Mouse (Mus musculus) hematopoietic stem cell, adult 5-6 weeks (primary cell): ENCODE data around the gene Brms1. TPM values are rescaled to one million over a fixed set of nuclear protein-coding genes. Genes with fewer than 3 reads are reported as not detected.
A peak's percentile ranks its signal among the peaks of the same experiment; 100 is the strongest.
"Not testable (repeated sequence)": the region's sequence is repeated elsewhere in the genome, so short reads cannot be mapped to it uniquely, and the experiment has no call there.

Source experiments
- ATAC-seq, 2 experiments: fragments of 125-278 bp in 1 of 2; replicated peaks in 1 of 2; 2 replicates each; pipeline ENCODE4 v1.8.0; 2016 to 2017; ENCODE audit warnings: inconsistent platforms in 2 of 2, mild to moderate bottlenecking in 2 of 2, moderate number of reproducible peaks in 2 of 2, low read depth in 1 of 2, moderate TSS enrichment in 1 of 2; ENCODE audit not compliant: low FRiP score in 2 of 2, poor library complexity in 2 of 2, severe bottlenecking in 2 of 2, insufficient read depth in 1 of 2, low TSS enrichment in 1 of 2
- total RNA-seq: library from RNA; stranded (forward); fragments of 172-1452, 232-1000 nt; gene quantifications from 2 replicates; pipeline ENCODE4 v1.2.3, GENCODE M21; 2017

Gene Brms1
- 23.3 and 29.5 TPM in 2 replicates for total RNA-seq

DNA sequence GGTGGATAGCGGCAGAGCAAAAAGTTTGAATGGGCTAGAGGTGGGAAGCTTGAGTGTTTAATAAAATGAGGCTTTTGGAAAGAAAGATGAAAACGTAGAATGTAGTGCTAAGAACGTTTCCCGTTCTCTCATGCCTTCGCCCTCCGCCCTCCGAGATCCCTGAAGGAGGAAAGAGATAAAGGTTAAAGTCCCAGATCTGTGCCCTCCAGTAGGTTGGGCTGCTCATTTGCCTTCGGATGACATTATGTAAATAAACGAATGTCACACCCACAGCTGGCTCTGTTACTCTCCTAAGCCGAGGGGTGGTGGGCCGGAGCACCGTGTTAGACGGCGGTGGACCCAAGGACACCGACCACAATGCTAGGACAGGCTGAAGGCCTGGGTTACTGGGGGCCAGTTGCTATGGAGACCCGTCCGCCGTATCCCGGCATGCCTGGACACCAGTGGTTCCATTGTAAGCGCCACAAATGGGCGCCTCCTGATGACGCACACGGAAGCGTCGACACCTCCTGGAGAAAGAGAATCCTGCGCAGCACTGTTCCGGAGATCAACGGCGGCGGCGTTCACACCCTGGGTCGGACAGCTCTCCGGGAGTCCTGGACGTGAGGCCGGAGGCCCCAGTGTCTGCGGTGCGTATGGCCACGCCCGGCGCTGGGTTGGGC, at the start of gene Brms1:
Gene Brms1, plus strand, starts transcription at position 493 of the 662 bp plus-strand sequence.
- peak; percentile 73 to 89 for ATAC-seq

DNA sequence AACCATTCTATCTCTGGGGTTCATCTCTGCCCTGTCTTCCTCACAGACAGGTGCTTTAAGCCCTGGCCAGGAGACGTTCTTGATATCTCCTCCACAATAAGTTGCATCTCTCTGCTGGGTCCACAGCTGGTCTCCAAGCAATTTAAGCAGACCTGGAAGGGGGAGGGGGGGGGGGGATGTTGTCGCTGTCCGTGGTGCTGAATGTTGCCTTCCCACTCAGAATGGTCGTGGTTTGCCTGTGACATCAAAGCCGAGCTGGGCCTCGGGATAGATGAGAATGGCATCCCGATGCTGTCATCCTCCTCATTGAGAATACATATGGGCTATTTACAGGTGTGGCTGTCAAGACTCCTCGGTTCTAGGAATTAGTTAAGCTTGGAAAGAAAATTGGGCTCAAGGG, 48.8 kb upstream of the Brms1 start:
- no peak for ATAC-seq

DNA sequence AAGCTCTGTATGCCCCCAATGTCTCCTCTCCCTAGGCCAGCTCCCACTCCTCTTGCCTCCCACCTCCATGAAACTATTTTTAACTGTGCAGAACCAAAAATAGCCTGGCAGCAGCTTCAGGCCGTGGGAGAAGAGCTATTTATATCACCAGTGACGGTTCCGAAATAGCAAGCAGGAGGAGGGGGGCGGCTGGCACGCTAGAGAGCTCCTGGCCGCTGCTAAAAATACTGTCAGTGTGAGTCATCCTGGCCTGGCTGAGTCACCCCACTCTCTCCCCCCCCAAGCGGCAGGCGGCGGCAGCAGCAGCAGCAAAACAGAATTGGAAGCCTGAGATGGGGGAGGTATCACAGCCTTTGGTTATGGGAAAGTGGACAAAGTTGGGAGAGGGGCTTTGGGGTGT, 48.2 kb upstream of the Brms1 start:
- peak; percentile 30 to 49; a peak in 3 of 4 replicates for ATAC-seq

DNA sequence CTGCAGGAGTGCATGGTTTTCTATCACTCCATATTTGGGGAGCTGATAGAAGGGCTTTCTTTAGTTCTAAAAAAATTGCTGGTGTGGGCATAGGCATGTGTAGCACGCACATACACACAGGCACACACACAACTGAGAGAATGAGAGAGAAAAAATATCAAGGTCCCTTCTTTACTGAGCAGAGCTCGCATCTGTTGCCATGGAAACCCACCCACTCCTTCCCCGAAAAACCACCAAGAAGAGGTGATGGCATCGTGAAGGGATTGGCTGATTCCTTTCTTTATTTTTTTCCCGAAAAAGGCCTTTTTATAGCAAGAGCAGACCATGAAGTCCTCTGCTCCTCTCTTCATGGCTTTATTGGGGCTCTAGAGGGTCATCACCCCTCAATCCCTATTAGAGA, 47.1 kb upstream of the Brms1 start:
- ATAC-seq: no peak

DNA sequence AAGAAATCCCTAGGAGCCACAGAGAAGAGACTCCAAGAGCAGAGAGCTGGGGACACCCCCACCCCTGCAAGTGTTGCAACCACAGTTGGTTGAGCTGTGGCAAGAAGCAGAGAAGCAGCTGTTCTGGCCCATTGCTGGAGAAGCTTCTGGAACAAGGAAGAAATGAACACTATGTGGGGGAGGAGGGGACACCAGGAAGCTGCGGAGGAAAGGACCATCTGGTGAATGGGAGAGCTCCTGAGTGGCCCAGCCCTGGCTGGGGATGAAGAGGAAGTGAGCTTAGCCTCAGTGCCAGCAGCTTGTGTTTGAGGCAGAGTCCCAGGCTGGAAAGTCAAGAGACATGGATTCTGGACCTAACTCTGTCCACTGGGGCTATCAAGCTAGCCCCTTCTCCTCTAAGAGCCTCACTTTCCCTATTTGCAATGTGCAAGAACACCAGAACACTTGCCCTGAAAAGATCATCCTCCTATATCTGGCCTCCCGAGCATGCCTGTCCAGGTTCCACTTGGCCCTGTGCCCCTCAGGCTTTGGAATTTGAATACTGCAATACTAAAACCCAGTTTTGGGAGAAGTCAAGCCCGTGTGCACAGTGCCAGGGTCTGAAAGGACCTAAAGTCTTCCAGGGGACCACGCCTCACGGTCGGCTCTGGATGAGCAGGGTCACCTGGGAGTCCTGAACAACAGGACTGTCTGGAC, 41.6 kb upstream of the Brms1 start:
- no peak for ATAC-seq

DNA sequence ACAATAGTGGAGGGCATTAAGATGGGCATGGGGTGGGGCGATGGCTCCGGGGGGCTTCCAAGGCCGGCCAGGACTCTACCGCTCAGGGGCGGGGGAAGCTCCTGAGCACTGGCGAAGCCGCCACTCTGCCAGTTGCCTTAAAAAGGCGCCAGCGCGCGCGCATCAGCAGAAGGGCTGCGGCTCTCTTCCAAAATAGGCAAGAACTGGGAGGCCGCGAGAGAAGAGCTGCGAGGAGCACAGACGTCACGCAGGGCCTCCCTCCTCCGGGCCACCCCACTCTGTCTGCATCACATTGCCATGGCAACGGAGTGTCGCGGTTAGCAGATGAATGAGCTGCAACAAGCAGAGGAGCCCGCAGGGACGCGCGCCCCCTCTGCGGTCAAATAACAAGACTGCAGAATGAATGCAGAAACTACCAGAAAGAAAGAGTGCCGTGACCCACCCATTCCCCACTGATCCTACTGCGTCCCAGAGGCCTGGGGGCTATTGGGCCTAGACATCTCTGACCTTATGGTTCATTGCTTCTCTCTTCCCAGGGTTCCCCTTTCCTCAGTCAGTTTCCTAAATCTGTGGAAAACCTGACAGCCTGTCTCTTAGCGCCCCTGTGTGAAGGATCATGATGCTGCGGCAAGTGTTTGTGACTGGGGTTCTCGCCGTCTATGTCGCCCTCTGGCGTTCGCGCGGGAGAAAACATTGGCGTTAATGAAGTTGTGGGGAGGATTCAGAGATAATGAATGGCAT, 39.3 kb upstream of the Brms1 start:
- peak; percentile 71 to 73 for ATAC-seq

DNA sequence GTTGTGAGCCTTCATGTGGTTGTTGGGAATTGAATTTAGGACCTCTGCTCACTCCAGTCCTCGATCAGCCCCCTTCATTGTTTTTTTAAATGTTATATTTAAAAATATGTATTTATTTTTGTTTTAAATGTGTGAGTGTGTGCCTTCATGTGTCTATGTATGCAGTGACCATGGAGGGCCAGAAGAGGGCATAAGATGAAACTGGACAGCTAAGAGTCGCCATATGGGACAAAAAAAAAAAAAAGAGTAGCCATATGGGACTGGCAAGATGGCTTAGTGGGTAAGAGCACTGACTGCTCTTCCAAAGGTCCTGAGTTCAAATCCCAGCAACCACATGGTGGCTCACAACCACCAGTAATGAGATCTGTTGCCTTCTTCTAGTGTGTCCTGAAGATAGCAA, 37.5 kb upstream of the Brms1 start:
- not testable (repeated sequence) for ATAC-seq

DNA sequence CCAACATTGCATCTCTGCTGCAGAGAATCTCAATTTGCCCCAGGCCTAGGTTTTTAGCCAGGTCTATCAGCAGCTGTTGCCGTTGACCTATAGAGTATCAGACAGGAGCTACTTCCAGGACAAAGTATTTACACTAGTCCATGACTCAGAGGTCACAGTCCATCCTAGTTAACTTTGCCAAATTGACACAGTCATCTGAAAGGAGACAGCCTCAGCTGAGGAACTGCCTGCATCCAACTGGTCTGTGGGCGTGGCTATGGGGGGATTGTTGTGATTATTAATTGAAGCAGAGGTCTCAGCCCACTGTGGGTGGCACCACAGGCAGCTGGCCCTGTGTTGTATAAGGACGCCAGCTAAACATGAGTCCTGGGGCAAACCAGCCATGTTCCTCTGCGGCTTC, 36.2 kb upstream of the Brms1 start:
- no peak for ATAC-seq

DNA sequence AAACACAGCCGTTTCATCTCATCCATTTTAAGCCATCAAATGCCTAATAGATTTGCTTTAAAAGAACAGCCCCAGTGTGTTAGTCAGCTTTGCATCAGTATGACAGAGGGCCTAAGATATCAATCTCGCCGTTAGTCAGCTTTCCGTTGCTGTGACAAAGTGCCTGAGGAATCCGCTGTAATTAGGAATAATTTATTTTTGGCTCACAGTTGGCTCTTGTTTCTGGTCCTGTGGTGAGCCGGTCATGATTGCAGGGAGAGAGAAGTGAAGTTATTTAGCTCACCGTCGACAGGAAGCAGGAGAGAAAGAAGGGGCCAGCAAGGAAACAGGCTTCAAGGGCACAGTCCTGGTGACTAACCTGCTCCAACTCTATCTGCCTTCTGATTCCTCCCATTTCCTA, 28.0 kb upstream of the Brms1 start:
- ATAC-seq: no peak

DNA sequence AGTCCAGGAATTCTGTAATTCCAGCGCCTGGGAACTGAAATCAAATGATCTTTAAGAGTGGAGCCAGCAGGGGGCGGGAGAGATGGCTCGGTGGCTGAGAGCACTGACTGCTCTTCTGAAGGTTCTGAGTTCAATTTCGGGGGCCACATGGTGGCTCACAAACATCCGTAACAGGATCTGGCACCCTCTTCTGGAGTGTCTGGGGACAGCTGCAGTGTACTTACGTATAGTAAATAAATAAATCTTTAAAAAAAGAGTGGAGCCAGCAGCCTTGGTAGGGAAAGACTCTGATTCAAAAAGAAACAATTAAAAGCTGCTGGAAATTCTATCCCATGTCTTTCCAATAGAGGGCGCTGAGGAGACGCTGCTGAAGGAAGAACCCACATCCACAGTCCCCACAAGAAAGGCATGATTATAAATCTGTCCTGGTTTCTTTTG, 26.2 kb upstream of the Brms1 start:
- ATAC-seq: 0 out of 4 replicates have a peak, but pooled peaks of 1 of the 2 experiments have one; percentile 49

DNA sequence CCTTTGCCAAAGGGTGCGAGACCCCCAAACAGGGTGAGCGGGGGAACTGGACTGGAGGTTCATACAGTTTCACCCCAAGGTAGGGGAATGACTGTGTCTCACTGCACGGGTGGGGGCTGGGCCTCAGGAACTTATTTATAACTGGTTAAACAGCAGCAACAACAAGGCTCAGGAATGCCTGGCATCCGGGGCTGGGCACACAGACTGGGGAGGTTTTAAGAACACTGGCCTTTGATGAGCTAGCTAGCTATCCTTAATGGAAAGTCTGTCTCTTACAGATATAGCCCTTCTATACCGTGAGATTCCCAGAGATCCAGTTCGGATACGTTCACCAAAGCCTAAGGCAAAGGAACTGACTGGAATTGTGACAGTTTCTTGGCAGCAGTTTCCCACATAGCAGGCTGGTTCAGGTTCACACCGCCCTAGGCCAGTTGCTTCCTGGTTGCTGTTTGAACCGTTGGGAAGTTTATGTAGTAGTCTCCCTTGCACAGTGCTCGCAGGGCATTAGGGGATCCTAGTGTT, 24.9 kb upstream of the Brms1 start:
- ATAC-seq: no peak

DNA sequence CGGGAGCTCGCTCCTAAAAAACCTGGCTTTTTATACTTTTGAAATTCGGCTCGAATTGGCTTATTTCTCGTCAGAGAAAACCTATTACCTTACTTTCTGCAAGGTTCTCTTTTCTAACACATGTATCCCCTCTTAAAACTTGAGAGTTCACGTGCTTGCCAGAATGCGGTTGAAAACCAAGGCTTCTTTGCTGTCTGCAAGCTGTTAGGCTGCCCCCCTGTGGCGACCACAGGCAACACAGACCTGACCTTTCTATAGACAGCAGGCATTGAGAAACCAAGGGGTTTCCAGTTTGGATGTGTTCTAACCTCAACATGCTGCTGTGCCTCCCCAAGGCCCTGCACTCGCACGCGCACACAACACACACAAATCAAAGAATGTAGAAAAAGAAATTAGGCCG, 24.4 kb upstream of the Brms1 start:
- ATAC-seq: peak; percentile 68 to 76

DNA sequence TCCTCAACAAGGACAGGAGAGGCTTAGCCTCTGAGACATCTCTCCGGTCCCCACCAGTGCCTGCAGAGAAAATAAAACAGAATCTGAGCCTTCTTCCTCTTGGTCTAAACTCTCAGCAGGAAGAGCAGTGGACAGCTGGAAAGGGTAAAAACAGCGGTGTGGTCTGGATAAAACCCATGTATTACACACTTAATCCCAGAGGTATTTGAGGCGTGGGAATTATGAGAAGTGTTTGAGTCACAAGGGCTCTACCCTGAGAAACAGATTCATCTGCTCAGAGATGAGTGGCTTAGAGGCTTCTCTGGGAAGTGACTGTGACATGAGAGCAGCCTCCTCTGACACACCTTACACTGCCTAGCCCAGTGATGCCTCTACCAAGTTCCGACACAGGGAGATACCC, 23.5 kb upstream of the Brms1 start:
- ATAC-seq: no peak

DNA sequence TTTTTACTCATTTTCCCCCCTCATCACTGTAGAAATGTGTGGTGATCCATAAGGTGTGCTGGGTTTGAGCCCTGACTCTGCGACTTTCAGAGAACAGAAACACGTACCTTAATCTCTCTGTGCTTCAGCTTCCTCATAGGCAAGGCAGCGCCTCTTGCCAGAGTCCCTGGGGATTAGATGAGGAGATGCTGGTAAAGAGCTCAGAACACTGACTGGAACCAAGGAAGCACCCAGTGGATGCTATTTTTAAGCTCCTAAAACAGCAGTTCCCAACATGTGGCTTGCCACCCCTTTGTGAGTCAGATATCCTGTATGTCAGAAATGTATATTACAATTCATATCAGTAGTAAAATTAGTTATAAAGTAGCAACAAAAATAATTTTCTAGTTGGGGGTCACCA, 23.0 kb upstream of the Brms1 start:
- ATAC-seq: no peak

DNA sequence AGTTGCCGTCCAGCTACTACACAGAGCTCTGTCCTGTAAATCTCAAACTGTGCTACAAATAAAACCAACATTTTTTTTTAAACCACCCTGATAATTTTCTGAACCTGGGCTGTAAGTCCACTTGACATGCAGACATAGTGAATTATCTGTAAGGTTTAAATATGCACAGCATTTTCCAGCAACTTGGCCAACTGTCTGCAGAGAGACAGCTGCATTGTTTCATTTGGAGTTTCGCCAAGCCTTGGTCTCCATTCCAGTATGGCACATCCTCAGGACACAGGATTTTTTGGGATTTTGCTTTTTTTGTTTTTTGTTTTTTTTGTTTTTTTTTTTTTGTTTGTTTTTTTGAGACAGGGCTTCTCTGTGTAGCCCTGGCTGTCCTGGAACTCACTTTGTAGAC, 19.7 kb upstream of the Brms1 start:
- no peak for ATAC-seq

DNA sequence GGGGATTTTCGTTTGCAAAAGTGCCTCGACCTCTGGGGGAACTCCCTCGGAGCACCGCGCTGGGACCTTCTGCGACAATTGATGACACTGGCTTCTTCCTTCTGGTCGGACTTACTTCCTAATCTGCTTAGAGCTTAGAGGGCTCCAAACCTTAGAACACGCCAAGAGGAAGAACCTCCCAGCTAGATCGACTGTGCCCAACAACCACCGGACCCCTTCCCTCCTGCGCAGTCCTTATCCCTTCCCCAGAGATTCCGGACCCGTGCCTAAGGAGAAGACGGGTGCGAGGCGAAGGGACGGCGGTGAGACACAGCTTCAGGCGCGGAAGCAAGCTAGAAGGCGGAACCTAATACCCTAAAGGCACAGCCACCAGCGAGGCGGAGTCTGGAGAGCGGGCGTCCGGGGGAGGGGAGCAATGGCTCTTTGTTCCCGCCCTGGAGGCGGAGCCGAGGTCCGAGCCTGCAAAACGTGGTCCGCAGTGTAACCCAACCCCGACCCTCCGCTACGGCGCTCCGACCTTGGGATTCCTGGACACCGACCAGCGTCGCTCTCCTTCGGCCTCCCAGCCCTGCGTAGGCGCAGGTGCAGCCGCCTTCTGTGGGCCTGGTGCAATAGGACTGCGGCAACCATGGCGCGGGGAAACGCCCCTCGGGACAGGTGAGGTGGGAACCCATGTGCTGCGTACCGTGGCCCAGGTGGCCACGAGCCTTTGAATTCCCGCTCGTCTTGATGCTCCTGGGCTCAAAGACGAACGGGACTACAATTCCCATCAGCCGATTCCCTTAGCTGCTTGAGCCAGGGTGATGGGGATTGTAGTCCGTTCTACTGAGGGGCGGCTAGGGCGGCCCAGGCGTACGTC, 17.3 kb upstream of the Brms1 start, which contains the start of gene Slc29a2:
Gene Slc29a2, plus strand, starts transcription at position 240 of the 859 bp plus-strand sequence.
- ATAC-seq: peak; percentile 94 to 98

DNA sequence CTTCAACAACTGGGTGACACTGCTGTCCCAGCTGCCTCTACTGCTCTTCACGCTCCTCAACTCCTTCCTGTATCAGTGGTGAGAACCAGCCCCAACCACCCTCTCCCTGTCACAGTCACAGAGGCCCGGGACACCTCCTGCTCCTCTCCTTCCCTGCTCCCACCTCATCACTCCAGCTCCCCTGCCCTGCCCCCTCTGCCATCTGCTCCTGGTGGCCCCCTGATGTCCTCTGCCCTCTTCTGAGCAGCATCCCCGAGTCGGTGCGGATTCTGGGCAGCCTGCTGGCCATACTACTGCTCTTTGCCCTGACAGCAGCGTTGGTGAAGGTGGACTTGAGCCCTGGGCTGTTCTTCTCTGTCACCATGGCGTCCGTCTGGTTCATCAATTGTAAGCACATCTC, 15.0 kb upstream of the Brms1 start:
- no peak for ATAC-seq
